Mouse (Mus musculus): ENCODE measurements around the gene Tm7sf2.

The Tm7sf2 gene

DNA sequence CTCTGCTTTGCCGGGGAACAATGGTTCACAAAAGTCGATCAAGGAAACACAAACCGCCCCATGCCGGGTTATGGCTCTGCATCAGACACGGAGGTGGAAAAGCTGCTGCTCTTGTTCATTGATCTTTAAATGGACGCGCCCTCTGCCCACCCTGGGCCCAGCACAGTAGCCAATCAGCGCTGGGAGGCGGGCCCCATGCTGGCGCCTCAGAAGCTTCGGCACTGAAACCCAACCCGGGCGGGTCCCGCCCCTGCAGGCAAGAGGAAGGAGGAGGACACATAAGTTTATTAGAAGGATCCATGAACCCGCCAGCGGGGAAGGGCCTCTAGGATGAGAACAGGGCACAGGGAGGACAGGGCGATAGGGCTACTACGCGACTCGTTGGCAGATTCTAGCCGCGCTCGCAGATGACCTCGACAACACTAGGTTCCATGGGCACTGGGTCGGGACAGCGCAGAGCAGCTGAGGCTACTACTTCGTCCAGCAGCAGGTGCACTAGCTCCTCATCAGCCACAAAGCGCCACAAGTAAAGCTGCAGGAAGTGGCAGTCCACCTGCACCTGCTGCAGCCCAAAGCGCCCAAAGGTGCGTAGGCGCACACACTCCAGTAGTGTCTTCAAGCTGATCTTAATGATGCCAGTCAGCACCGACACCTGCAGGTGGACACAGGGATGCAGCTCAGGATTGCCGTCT lies at the start of gene Tm7sf2:
Gene Tm7sf2 (minus strand): TSS at position 650 of the 692 bp plus-strand sequence.
- peak; percentile 91 for DNase-seq (ENCODE audit: low read depth, low spot score)

DNA sequence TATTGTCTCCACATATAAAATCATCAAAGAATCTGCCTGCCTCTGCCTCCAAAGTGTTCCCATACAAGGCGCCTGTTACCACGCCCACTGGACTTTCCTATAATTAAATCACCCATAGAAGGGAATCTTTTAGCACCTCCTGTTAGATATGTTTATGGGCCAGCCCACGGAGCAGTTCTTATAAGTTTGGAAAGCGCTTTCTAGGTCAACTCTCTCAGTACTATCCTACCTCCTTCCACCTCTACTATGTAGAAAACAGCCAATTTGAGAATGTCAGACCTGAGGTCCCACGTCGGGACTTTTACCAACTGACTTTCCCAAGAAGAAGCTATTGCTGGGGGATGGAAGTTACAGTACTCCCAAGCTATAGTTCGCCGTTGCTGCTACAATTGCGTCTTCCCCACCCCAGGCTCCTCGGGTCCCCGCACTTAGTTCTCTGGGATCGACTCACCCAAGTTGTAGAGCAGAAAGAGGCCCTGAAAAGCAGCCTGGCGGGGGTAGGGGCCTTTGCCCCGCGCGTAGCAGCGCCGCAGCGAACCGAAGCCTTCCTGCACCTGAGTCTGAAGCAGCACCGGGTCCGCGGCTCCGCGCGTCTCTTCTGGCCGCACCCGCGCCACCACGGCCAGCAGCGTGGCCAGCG lies 49.3 kb upstream of the Tm7sf2 start:
- no peak for DNase-seq (ENCODE audit: low read depth, low spot score)

DNA sequence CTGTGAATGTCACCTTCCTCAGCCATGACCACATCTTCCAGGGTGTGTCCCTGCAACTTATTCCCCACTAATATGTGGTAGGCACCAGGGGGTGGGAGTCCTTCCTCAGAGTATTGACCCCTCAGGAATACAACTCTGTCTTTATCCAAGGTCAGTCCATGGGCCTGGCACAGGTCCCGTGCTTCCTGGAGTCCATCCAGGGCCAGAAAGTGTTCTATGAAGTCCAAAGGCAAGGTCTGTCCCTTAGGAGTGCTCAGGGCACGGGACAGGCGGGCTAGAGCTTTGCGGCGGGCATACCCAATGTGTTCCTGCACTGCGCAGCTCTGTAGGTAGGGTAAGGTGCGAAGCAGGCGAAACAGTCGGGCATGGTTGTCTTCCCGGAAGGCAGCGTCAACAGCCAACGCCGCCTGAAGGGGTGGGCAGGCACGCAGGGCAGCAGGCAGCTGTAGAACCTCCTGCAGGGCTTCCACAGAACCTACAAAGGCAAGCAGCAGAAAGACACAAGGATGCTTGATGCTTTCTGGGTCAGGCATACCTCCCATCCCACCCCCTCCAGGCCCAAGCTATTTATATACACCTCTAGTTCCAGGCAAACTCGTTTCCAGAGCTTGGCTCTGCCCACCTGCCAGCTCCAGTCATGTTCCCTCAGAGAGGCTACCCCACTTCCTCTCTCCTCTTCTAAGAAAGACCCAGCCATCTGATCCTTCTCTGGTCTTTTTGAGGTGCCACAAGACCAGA lies 48.1 kb upstream of the Tm7sf2 start:
- DNase-seq (ENCODE audit: low read depth, low spot score) = no peak

DNA sequence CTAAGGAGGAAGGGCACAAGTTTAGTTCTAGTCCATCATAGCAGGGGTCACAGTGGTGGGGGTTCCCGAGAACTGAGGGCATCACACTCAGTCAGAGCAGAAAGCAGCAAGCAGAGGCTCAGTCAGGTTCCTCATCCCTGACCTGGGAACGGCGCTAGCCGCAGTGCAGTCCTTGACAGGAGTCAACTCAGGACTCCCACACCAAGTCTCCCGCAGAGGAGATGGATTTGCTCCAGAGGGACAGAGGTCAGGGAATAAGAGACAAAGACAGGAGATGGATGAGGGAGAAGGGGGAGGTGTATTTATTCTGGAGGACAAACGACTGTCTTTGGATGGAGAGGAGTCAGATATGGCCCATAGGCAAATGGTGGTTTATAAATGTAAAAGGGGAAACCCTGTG lies 44.9 kb upstream of the Tm7sf2 start:
- no peak for DNase-seq (ENCODE audit: low read depth, low spot score)

DNA sequence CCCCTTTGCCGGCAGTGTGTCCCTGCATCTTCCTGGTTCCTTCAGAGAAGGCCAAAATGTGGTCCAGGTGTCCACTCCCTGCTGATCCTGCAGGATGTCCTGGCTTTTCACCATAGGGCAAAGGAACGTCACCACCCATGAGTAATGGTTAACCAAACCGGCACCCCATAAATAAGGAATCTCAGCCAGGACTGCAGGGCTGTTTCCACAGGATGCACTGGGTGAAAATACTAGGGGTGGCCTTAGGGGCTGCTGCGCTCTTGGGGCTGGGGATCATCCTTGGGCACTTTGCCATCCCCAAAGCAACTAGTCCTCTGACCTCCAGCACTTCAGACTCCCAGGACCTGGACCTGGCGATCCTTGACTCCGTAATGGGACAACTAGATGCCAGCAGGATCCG lies 37.4 kb upstream of the Tm7sf2 start, which contains the start of gene Naaladl1:
Gene Naaladl1 (plus strand): TSS at position 197 of the 400 bp plus-strand sequence.
- DNase-seq (ENCODE audit: low read depth, low spot score) = no peak

DNA sequence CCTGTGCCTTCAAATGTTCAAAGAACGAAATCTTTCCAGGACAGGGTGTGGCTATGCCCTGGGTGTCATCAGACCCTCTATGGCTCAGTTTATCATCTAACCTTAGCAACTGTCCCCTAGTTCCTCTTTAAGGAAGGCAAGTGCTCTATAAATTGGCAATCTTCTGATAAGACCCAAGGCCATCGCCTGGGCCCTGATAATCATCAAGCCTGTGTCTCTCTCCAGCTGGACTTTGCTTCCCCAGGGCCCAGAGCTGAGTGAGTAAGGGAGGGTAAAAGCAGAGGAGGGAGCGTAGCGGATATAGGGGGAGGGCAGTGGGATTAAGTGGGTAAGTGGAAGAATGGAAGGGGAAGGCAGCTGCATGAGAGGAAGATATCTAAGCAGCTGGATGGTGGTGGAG lies 36.3 kb upstream of the Tm7sf2 start:
- DNase-seq (ENCODE audit: low read depth, low spot score) = no peak

DNA sequence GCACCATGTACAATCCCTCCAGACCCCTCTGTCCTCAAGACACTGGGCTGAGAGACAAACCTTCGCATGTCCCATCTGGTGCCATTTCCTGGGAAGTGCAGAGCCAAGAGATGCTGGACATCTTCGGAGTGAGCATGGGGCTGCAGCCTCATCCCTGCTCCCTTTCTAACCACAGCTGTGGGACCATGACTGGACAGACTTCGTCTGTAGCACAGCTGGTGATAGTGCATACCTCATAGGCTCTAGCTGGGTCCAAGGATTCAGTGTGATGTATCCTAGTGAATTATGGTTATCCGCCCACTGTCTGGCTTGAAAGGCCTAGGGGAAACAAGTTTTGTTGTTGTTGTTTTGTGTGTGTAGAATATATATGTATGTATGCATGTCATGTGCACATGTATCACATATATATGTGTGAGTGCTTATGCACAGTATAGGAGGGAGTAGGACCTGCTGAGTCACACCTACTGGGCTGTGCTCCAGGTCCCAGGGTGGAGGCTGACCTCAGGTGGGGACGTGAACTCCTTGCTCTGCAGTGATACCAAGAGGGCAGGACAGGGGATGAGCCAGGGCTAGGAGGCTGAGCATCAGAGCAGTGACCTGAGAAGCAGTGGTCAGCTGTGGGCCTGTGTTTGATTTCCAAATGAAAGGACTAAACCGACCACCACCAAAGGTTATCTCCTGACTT lies 34.1 kb upstream of the Tm7sf2 start:
- no peak for DNase-seq (ENCODE audit: low read depth, low spot score)

DNA sequence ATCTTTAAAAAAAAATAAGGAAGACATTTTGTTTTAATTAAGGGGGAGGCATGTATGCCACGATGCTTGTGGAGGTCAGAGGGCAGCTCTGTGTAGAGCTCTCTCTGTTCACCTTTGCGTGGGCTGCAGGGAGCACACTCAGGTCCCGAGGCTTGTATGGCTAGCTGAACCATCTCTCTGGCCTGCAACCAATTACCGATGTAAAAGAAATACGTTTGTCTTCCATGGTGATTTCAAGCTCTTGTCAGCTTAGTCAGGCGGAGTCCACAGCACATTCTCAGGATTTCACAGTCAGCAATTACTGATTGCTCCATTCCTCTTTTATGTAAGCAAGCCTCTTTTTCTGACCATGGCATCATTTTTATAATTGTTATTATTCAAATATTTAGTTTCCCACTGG lies 33.0 kb upstream of the Tm7sf2 start:
- DNase-seq (ENCODE audit: low read depth, low spot score) = no peak

DNA sequence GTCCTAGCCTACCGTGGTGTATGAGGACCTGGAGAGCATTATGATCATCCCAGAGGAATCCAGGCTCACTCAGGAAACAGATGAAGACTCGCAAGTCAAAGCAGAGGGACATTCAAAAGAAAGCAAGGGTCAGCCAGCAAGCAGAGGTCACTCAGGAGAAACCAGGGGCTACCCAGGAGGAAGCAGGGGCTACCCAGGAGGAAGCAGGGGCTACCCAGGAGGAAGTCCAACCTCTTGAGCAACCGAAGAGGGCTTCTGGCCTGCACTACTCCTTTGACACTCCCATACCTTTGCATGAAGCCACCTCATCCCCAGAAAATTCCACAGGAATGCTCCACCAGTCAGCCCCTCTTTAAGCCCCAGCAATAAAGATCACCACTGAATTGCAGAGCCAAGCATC lies 29.7 kb upstream of the Tm7sf2 start:
- DNase-seq (ENCODE audit: low read depth, low spot score) = no peak

DNA sequence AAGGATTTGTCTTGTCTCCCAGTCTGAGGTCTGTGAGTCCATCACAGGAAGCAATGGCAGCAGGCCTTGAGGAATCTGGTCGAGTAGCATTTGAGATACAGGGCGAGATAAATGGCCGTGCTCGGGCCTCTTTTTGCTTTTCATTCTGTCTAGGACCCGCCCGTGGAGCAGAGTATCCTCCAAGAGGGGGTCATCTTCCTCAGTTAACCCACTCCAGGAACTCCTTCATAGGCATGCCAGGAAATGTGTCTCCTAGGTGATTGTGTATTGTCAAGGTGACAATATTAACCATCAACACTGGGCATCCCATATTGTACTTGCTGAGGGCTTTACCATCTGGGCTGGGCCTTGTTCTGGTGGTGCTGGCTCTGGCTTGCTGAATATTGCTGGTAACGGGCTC lies 25.9 kb upstream of the Tm7sf2 start, which contains the start of gene AC131692.1:
Gene AC131692.1 (plus strand): TSS at position 301 of the 400 bp plus-strand sequence.
- no peak for DNase-seq (ENCODE audit: low read depth, low spot score)

DNA sequence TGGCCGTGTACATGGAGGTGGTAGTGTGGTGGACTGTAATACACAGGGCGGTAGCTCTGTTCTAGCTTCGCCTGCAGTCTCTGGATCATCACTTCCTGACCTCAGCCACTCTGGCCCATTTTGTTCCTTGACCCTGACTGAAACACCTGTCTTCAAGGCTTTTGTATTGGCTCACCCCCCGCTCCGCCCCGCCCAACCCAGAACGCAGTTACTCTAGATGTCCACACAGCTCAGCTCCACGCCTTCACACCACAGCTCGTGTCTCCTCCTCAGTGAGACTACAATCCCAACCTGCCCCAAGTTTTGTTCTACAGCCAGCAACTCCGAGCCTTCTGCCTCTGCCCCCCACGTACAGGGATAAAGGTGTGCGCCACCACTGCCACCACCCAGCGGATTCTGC lies 20.7 kb upstream of the Tm7sf2 start:
- DNase-seq (ENCODE audit: low read depth, low spot score) = no peak

DNA sequence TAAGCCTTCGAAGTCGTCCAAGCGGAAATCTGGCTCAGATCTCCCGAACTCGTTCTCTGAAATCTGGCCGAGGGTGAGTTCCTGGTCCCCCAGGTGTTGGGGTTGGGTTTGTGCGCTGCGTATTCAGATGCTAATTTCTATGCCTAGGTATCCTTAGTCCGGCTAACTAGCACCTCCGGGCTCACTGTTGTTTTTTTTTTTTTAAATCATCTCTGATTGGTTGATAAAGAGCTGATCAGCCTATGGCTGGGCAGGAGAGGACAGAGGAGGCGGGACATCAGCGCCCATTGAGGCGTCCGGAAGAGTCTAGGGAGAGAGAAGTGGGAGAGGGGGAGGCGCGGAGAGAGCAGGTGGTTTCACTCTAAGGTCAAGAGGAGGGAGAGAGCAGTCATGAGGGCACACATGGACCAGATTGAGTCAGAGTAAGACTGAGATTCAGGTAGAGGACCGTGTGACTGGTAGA lies 17.3 kb upstream of the Tm7sf2 start:
- DNase-seq (ENCODE audit: low read depth, low spot score) = peak; percentile 83

DNA sequence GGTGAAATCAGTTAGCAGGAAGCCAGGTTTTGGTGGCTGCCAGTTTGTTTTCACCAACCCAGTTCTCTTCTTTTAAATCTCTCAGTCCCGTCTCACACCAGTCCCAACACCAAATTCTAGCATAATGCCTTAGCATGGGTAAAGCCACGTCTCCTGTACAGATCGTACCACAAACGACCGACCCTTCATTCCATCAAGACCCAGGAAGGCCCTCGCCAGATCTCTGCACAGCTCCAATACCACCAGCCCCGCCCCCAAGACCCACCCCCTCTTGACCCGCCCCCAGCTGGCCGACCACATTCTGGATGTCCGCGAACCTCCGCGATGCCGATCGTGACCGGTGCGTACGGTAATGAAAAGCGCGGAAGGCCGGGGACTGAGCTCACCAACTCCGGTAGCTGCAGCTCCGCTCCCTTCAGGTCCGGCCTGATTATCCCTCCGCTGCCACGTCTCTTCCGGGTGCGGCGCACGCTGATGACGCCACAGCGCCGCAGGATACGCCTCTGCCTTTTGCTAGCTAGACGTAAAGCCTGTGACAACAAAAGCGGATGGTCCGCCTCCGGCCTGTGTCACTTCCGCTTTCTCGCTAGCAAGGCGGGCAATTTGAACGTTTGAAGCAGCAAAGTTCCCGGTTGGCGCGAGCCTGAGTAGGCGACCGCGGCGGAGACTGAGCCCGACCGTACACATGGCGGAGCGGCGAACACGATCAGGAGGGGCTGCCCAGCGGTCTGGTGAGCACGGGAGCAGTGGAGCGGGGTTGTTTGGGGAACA lies 16.5 kb upstream of the Tm7sf2 start, which contains the start of the genes Zfpl1 and Cdca5:
Gene Zfpl1 (minus strand): TSS at position 479 of the 771 bp plus-strand sequence.
Gene Cdca5 (plus strand): TSS at position 506 of the 771 bp plus-strand sequence.
- peak; percentile 99 for DNase-seq (ENCODE audit: low read depth, low spot score)

DNA sequence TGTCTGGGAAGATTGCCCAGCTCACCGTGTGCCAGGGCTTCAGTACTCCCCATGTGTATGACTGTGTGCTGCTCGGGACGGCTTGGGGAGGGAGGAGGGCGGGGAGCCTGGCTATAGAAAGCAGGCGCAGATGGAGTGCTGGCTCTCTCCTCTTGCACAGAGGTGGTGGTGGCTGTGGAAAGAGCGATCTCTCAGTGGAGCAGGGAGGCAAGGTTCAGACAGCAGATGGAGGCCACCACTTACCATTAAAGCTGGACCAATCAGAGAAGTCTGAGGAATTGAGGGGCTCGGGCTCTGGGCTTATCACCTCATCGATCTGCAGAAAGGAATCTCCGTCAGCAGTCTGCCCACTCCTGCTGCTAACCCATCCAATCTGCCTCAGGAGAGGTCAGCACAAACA lies 14.0 kb upstream of the Tm7sf2 start, which contains the start of gene Gm28374:
Gene Gm28374 (minus strand): TSS at position 101 of the 400 bp plus-strand sequence.
- no peak for DNase-seq (ENCODE audit: low read depth, low spot score)

DNA sequence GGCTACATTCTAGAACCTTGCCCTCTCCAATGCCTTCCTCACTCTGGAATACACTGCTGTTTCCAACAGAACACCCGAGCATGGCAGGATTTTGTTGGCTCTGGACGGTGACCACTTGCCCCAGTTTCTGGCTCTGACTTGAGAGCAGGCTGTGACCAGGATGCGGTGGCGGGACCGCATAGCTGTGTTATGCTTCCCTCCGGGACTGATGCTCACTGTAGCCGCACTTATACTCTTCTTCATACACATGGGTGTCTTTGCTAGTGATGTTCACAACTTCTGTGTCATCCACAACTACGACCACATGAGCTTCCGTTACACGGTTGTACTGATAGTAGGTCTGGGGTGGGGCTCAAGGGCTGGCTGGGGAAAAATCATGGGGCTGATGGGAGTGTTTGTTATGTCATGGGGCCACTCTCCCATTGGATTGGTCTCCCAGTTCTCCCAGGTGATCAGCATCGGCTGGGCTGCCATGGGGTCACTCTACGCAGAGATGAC lies 11.9 kb upstream of the Tm7sf2 start, which contains the start of gene Tmem262:
Gene Tmem262 (plus strand): TSS at position 51 of the 498 bp plus-strand sequence.
- DNase-seq (ENCODE audit: low read depth, low spot score) = no peak

DNA sequence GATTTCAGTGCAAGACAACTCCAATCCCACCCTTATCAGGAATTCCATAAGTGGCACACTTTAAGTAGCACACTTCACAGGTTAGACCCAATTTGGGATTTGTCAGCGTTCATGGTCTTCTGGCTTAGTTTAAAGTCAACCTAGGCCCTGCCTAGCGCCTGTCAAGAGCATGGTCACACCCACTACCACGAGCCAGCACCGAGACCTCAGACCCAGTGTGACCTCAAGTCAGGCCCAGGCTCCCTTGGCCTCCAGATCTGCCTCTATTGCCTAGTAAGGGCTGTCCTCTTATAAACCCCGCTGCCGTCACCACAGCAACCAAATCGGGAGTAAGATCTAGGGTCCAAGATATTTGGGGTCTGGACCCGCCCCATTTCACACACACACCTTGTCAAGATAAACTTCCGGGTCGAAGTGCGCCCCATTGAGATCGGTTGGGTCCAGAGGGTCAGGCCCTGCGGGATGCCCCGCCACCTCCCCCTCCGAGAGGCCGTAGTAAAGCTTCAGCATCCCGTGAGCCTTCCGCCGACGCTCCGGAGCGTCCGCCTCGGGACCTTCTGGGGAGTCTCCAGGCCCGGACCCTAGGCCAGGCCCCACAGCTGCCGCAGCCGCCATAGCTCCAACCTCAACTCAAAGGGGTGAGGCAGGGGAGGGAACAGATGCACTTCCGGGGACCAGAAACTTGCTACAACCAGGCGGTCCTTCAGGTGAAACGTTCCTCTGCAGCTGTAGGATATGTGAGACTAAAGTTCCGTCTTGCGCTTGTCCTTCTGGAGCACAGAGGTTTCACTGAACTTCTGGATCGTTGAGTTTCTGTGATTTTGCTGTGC lies 8.6 kb upstream of the Tm7sf2 start, which contains the start of gene Vps51:
Gene Vps51 (minus strand): TSS at position 668 of the 830 bp plus-strand sequence.
- DNase-seq (ENCODE audit: low read depth, low spot score) = peak; percentile 94

DNA sequence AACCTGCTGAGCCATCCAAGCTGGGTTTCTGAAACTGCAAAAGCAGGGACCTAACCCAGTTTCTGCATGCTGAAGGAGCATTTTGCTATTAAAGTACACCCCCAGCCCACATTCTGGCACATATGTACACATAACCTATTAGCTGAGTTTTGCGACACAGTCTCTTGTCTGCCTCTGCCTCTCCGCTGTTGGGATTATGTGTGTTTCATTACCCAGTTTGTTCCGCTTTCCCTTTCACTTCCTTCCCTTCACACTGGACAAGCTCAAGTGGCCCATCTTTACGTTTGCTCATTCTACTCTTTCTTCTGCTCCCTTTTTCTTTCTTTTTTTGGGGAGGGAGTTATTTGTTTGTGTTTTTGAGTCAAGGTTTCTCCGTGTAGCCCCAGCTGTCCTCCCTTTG lies 5.7 kb upstream of the Tm7sf2 start:
- DNase-seq (ENCODE audit: low read depth, low spot score) = no peak

DNA sequence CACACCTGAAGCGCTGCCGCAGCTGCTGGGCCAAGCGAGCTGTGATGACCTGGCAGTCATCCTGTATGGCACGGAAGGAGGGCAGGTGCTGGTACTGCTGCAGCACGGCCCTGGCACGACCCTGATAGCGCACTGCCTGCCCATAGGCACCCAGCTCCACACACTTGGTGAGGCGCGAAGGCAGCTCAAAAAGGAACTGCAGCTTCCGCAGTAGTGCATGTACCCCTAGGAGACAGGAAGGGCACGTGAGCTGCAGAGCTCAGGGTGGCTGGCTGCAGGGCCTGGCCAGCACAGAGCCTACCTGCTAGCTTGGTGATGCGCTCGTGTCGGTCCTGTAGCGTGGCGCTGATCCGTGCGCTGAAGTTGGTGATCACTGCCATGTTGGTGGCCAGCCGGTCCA lies 3.1 kb upstream of the Tm7sf2 start:
- DNase-seq (ENCODE audit: low read depth, low spot score) = peak; percentile 33

DNA sequence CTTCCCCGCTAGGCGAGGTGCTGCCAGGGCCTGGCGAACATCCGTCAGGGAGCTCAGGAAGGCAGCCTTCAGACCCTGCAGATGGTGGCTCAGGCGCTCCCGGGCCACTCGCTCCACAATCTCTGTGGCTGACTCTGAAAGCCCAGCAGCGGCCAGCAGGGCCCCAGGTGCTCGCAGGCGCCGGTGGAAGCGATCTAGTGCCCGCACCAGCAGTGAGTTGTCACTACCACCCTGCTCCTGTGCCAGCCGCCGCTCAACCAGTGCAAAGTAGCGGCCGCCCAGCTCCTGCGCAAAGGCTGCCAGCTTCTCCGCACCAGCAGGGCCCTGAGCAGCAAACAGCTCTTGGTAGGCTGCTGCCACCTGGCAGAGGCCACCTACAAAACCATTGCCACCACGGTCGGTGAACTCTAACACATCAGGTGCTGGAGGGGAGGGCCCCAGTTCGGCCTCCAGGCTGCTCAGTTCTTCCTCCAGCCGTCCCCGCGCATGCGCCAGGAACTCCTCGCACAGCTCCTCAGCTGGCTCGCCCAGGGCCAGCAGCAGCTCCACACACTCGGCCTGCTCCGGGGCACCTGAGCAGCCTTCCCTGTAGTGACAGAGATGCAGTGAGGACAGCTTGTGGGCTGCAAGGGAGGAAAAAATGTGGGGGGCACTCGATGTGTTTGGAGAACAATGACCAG lies 2.5 kb upstream of the Tm7sf2 start:
- peak; percentile 61 for DNase-seq (ENCODE audit: low read depth, low spot score)
